Mouse (Mus musculus): ENCODE measurements around the gene Cdc42ep3. TPM values are rescaled to one million over a fixed set of nuclear protein-coding genes. Genes with fewer than 3 reads are reported as not detected.

Gene Cdc42ep3
- polyA plus RNA-seq, 1 experiment from 2014 or later: 41.0 TPM

- 0 out of 2 replicates have a peak, but pooled peaks have one; percentile 1 for TF ChIP-seq CTCF (IDR thresholded peaks at IDR 0.05; ENCODE audit: low read depth)
- Histone ChIP-seq H3K36me3 (ENCODE audit: control insufficient read depth, insufficient read depth) (no peaks in the 10 kb centered on the region), H3K9me3 (ENCODE audit: control insufficient read depth) (no peaks in the 10 kb centered on the region), H3K9ac (ENCODE audit: low read depth, low read length) (peak overlapping the region; percentile 68), H3K4me3 (ENCODE audit: low read depth, low read length) (peak overlapping the region; percentile 68), H3K4me2 (replicated peaks; ENCODE audit: low read depth) (peak overlapping the region; percentile 98), H3K27me3 (replicated peaks; ENCODE audit: control insufficient read depth, insufficient read depth, low read length) (no peaks in the 10 kb centered on the region; the same call in 1 of the 2 replicates), H3K4me1 (replicated peaks; ENCODE audit: control insufficient read depth, insufficient read depth, low read length) (no peaks in the 10 kb centered on the region; the same call in 1 of the 2 replicates), H3K27ac (ENCODE audit: low read depth, low read length) (peak overlapping the region; percentile 3; the same call in 1 of the 2 replicates)
- WGBS: under 1% methylated on average over 58 of the region's 59 CpGs
- peak; percentile 78 for ATAC-seq
Observed at GRCm38 (mm10) chr17:79355271-79355991, 540 bp upstream of the Cdc42ep3 start.

GRCm38 (mm10) chr17:79354174-79354443 lies 782 bp downstream of the Cdc42ep3 start:
- H3K27me3 ChIP-seq (replicated peaks; ENCODE audit: control insufficient read depth, insufficient read depth, low read length): no peaks in the 10 kb centered on the region; the same call in 1 of the 2 replicates

GRCm38 (mm10) chr17:79353446-79354173 lies 1.3 kb downstream of the Cdc42ep3 start:
- H3K9me3 ChIP-seq (ENCODE audit: control insufficient read depth): no peaks in the 10 kb centered on the region
- no peak overlapping the region for H3K27ac ChIP-seq (ENCODE audit: low read depth, low read length)
- WGBS: 26% methylated on average over 16 of the region's 16 CpGs
- TF ChIP-seq CTCF (IDR thresholded peaks at IDR 0.05; ENCODE audit: low read depth): no peak
- ATAC-seq: no peak
- H3K36me3 ChIP-seq (ENCODE audit: control insufficient read depth, insufficient read depth): no peaks in the 10 kb centered on the region
- peak overlapping the region; percentile 68 for H3K4me3 ChIP-seq (ENCODE audit: low read depth, low read length)
- H3K4me2 ChIP-seq (replicated peaks; ENCODE audit: low read depth): peak overlapping the region; percentile 98
- no peaks in the 10 kb centered on the region; the same call in 1 of the 2 replicates for H3K27me3 ChIP-seq (replicated peaks; ENCODE audit: control insufficient read depth, insufficient read depth, low read length)
- peak overlapping the region; percentile 68; the same call in 1 of the 2 replicates for H3K9ac ChIP-seq (ENCODE audit: low read depth, low read length)
- H3K4me1 ChIP-seq (replicated peaks; ENCODE audit: control insufficient read depth, insufficient read depth, low read length): no peaks in the 10 kb centered on the region; the same call in 1 of the 2 replicates

More at GRCm38 (mm10) chr17:79354174-79354443, 782 bp downstream of the Cdc42ep3 start:
- H3K4me3 ChIP-seq (ENCODE audit: low read depth, low read length): peak overlapping the region; percentile 68
- H3K4me1 ChIP-seq (replicated peaks; ENCODE audit: control insufficient read depth, insufficient read depth, low read length): no peaks in the 10 kb centered on the region; the same call in 1 of the 2 replicates
- no peak for ATAC-seq
- WGBS: 0% methylated on average over 6 of the region's 6 CpGs
- H3K36me3 ChIP-seq (ENCODE audit: control insufficient read depth, insufficient read depth): no peaks in the 10 kb centered on the region
- no peaks in the 10 kb centered on the region for H3K9me3 ChIP-seq (ENCODE audit: control insufficient read depth)
- 0 out of 2 replicates have a peak overlapping the region, but pooled peaks have one; percentile 73 for H3K27ac ChIP-seq (ENCODE audit: low read depth, low read length)
- TF ChIP-seq CTCF (IDR thresholded peaks at IDR 0.05; ENCODE audit: low read depth): no peak
- peak overlapping the region; percentile 68; the same call in 1 of the 2 replicates for H3K9ac ChIP-seq (ENCODE audit: low read depth, low read length)
- peak overlapping the region; percentile 98 for H3K4me2 ChIP-seq (replicated peaks; ENCODE audit: low read depth)

GRCm38 (mm10) chr17:79350751-79351191 lies 4.1 kb downstream of the Cdc42ep3 start:
- no peaks in the 10 kb centered on the region; the same call in 1 of the 2 replicates for H3K4me1 ChIP-seq (replicated peaks; ENCODE audit: control insufficient read depth, insufficient read depth, low read length)
- WGBS: 76% methylated on average over 11 of the region's 11 CpGs
- ATAC-seq: no peak
- no peak overlapping the region for H3K4me3 ChIP-seq (ENCODE audit: low read depth, low read length)
- H3K27ac ChIP-seq (ENCODE audit: low read depth, low read length): no peak overlapping the region
- no peaks in the 10 kb centered on the region for H3K9me3 ChIP-seq (ENCODE audit: control insufficient read depth)
- H3K4me2 ChIP-seq (replicated peaks; ENCODE audit: low read depth): no peak overlapping the region
- H3K27me3 ChIP-seq (replicated peaks; ENCODE audit: control insufficient read depth, insufficient read depth, low read length): no peaks in the 10 kb centered on the region; the same call in 1 of the 2 replicates
- H3K9ac ChIP-seq (ENCODE audit: low read depth, low read length): no peak overlapping the region
- TF ChIP-seq CTCF (IDR thresholded peaks at IDR 0.05; ENCODE audit: low read depth): no peak
- no peaks in the 10 kb centered on the region for H3K36me3 ChIP-seq (ENCODE audit: control insufficient read depth, insufficient read depth)

- Histone ChIP-seq H3K27me3 (replicated peaks; ENCODE audit: control insufficient read depth, insufficient read depth, low read length) (no peaks in the 10 kb centered on the region; the same call in 1 of the 2 replicates), H3K27ac (ENCODE audit: low read depth, low read length) (no peak overlapping the region), H3K9ac (ENCODE audit: low read depth, low read length) (no peak overlapping the region), H3K9me3 (ENCODE audit: control insufficient read depth) (no peaks in the 10 kb centered on the region), H3K4me3 (ENCODE audit: low read depth, low read length) (no peak overlapping the region), H3K4me1 (replicated peaks; ENCODE audit: control insufficient read depth, insufficient read depth, low read length) (no peaks in the 10 kb centered on the region; the same call in 1 of the 2 replicates), H3K36me3 (ENCODE audit: control insufficient read depth, insufficient read depth) (no peaks in the 10 kb centered on the region), H3K4me2 (replicated peaks; ENCODE audit: low read depth) (no peak overlapping the region)
- WGBS: 80% methylated on average over 4 of the region's 4 CpGs
- ATAC-seq: no peak
- TF ChIP-seq CTCF (IDR thresholded peaks at IDR 0.05; ENCODE audit: low read depth): no peak
Observed at GRCm38 (mm10) chr17:79349371-79349770, 5.5 kb downstream of the Cdc42ep3 start.

Data from intestine, postnatal 0 days (tissue).